Mouse (Mus musculus) R1 (cell line): ENCODE results near the gene Tpbgl.
A peak's percentile ranks its signal among the peaks of the same experiment; 100 is the strongest.

Experiments
- DNase-seq: peaks from one replicate; pipeline ENCODE4 v3.0.0-alpha.2; 2018; ENCODE audit warnings: low read depth, low spot score

The Tpbgl gene

DNA sequence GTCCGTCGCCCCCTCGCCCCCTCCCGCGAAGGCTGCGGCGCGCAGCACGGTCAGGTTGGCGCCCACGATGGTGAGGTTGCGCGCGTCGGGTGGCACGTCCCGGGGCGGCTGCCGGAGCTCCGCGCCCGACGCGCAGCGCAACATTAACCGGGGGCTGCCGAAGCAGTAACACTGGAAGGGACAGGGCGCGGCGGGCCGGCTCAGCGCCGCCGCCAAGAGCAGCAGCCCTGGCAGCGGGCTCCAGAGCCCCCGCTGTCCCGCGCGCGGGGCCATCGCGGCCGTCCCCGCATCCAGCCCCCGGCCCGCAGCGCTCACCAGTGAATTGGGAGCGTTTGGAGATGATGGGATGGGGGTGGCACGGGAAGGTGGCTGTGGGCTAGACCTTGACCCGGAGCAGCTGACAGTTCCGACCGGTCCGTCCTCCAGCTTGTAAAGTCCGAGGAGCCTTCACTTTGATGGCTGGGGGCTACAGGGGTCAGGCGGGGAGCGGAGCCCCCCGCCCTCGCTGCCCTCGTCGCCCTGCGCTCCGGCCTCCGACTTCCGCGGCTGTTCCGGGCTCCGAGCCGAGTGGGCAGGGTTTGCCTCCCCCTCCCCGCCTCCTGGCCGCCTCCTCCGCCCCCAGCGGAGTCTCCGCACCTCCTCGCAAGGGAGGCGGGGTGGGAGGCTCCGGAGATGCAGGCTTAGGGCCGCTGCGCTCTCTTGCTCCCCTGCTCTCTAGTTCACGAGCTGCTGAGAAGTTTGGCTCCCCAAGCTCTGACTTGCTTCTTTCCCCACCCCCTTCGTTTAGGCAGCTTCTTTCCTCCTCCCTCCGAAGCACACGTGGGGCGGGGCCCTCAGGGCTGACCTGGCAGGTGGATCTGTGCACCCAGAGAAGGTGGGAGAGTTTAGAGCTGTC lies at the start of gene Tpbgl:
Tpbgl (minus strand) TSS at position 728 of the 895 bp plus-strand sequence.
- DNase-seq = peak; percentile 78

DNA sequence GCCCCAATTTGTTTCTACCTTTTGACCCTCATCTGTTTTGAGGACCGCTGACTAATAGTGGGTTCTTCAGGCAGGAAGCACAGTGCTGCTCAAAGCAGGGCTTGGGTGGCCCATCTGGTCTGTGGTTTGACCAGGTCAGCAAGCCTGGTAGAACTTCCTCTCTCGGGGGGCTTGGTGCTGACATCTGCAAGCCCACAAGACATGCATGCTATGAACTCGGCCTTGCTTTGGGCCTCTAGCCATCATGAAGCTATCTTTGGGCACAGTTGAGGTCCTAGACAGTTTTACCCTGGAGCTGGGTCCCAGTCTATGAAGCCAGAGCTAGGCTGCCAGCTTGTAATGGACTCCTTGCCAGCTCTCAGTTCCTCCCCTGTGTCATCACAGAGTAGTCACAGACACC lies 48.0 kb upstream of the Tpbgl start:
- no peak for DNase-seq

DNA sequence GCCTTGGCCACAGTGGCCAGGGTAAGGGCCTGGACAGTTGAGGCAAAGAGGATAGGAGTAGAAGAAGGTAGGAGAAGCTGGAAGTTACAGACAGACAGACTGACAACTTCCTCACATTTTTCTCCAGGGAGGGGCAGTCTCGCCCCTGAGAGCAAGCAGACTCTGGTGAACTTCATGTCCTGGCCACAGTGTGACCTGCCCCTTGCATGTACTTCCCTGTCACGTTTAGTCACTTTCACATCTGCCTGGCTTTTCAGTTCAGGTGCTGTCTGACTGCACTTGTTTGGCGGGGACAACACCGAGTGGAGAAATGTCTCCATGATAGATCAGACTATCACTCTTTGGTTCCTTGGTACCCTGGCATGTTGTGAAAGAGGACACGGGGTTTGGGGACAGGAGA lies 47.3 kb upstream of the Tpbgl start:
- no peak for DNase-seq

DNA sequence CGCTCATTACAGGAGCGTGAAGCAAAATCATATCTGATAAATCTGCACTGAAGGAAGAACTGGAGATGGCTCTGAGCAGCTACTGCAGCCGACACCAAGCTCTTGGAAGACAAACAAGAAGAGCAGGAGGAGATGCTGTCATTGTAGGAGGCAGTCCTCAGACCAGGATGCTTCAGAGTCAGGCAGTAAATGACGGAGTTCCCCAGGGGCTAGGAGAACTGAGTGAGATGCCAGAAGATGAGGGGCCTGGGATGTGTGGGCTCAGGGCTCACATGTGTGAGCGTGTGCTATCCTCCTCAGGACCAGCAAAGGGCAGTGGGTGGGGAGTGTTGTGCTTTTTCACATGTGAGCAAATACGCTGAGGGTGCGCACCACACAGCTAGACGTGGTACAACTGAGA lies 46.3 kb upstream of the Tpbgl start:
- DNase-seq = no peak

DNA sequence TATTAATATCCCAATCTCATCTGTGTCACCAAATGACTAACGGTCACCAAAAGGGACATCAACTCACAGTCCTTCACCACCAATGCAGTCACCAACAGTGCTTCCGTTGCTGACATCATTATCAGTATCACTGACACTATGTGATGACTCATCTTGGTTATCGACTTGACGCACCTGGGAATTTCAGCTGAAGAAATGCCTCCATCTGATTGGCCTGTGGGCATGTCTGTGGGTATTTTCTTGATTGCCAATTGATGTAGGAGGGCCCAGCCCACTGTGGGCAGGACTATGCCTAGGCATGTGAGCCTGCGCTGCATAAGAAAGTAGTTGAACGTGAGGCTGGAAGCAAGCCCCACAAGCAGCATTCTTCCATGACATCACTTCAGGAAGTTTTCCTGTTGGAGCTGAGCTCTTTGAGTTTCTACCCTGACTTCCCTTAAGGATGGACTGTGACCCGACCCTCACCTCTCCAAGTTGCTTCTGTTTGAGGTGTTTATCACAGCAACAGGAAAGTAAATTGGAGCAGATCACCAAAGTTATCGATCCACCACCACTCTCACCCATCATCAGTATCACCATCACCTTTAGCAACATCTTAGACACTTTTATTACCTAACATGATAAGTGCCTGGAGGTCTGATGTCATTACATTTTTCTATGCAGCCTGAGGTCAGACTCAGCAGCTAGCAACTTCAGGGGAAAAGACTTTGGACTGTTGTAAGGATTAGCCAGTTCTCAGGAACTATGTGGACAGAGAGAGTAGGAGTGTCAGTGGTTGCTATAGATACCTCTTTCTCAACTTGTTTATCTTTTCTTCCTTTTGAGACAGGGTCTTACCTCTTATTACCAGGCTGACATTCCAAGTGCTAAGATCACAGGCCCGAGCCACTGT lies 44.9 kb upstream of the Tpbgl start:
- no peak for DNase-seq

DNA sequence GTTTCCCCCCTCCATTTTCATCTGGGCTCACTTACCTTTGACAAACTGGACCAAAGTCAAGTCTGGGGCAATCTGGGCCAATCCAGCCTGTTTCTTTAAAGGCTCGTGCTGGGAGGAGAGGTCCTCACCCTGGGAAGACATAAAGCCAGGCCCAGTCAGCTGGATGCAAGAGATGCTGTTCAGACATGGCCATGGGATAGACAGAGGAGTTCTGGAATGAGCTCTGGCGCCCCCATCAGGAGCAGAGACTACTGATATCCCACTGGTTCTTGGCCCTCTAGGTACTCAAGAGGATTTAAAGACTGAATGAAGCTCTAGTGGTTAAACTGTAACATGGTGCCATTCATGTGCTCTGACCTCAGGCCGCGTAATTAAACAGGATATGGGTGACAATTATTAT lies 44.0 kb upstream of the Tpbgl start:
- no peak for DNase-seq

DNA sequence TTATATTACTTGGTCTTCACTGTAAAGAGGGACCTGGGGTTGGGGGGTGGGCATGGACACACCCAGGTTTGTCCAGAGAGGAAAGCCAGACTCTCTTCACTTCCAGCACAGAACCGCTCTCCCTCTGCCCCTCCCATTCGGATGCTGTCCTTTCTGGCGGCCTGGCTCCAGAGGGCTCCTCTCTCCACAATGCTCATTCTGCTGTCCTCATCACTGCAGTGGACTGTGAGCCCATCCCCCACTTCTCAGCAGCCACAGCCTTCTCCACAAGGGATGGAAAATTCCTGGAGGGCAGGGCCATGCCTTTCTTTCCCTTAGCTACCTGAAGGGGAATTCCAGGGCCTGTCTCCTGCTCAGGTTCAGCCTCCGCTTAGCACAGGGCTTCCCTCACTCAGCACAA lies 41.9 kb upstream of the Tpbgl start:
- DNase-seq = no peak

DNA sequence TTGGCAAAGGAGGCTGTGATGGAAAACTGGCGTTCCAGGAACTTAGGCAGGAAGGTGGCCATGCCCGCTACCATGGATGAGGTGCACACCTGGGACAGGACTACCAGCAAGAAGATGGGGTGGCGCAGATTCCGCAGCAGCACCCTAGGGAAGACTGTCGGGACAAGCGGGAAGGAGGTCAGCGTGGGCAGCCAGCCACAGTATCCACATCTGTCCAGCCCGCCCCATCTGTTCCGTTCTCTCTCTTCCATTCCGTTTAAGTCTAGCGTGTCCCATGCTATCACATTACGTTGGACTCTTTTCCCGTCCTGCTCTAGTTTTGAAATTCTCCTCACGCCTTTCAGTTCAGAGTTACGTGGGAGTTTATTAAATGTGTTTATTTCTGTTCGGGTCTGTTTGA lies 40.2 kb upstream of the Tpbgl start:
- no peak for DNase-seq

DNA sequence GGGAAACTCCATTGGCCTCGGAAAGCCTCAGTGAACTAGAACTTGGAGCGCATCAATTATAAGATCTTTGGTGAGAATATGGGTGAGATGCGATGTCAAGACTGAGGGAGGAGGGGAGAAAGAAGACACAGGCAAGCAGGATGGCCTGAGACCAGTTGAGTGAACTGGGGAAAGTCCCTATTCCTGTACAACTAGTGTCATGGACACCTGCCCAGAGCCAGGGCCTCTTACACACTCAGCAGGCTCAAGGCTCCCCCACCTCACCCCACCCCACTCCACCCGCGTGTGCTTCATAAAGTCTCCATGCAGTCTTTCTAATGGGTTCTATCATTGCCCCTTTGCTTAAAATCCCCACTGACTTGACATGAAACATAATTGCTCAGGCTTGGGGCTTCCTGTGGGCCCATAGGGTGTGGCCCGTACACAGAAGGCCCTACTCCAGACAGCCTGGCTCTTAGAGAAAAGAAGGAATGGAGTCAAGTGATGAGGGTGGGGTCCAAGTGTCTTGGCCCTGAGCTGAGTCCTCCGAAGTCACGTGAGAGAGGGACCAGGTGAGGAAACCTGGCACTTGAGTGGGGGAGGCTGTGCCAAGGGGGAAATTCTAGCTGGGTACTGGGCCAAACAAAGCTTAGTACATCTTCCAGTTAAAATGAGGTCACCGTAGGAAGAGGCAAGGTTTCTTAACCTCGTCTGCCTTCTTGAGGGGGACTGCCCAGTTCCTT lies 39.0 kb upstream of the Tpbgl start:
- DNase-seq = no peak

DNA sequence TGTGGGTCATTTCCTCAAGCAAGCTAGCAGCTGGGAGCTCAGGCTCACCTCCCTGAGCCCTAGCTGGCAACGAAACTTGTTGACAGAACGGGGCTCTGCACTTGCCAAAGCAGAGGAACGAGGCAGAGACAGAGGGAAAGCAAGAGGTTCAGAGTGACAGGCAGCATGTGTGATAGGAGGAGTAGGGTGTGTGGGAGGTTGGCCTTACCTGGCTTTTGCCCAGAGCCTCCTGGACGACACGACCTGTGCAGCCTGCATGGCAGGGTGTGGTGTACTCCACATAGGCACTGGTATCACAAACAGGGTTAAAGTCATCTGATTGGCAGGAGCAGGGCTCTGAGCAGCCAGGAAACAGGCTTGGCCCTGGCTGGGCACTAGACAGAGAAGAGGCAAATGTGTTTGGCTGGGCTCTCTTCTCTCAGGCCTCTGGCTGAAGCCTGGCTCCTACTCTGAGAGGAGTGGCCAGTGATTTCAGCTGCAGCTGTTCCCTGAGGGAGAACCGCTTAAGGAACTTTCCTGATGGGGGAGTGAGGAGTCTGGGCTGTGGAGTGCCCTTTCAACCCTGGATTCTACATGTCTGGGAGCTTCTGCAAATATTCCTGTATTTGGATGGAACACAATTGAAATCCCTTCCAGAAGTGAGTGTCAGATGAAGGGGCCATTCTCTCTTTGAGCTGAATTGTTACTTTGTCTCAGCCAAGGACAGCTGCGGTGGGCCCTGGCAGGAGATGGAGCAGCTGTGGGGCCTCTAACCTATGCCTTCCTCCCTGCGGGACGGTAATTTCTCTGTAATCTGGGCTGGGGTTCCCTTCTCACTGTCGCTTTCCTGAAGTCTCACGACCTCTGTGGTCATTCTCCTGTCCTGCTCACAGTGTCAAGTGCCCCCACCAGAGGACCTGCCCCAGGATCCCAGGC lies 37.9 kb upstream of the Tpbgl start:
- no peak for DNase-seq

DNA sequence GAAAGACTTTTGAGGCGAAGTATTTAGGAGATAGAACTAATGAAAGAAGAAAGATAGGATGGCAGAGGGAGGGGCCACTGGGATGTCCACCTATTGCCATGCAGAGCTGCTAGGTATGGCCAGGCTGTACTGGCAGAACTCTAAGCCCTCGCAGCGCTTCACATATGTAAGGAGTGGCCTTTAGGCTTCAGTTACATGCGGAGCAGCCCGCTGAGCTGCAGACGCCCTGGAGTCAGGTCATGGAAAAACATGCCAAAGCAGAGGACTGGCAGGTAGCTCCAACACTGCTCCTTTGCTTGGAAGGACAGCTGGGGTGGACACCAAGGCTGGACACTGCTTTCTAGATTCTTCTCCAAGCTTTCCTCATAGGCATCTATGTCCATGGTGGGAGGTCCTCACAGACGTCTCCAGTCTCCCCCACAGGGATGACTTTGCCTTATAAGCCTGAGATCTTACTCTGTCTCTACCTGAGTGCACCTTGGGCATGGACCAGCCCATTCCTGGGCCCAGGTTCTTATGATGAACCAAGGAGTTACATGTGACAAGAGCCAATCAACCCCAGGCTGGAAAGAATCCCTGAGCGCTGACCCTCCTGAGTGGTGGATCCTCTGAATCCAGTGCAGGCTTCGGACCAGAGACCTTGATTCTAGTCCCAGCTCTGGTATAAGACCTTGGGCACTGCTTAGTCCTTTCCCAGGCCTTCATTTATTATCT lies 36.8 kb upstream of the Tpbgl start:
- DNase-seq = no peak

DNA sequence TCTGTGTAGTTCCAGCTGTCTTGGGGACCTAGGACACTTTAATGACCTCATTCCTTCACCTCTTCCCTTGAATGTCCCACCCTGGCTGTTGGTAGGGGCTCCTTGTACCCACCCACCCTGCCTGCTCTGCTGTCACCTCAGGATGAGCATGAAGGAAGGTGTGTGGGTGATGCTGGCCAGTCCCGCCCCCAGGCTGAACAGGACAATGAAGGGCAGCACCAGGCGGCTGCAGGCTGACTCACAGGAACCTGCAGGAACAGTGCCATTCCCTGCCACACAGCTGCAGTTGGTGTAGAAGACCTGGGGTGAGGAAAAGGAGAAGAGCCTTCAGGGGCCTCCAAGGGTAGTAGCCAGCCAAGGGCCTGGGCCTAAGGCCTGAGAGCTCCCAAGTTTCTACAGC lies 35.4 kb upstream of the Tpbgl start:
- no peak for DNase-seq

DNA sequence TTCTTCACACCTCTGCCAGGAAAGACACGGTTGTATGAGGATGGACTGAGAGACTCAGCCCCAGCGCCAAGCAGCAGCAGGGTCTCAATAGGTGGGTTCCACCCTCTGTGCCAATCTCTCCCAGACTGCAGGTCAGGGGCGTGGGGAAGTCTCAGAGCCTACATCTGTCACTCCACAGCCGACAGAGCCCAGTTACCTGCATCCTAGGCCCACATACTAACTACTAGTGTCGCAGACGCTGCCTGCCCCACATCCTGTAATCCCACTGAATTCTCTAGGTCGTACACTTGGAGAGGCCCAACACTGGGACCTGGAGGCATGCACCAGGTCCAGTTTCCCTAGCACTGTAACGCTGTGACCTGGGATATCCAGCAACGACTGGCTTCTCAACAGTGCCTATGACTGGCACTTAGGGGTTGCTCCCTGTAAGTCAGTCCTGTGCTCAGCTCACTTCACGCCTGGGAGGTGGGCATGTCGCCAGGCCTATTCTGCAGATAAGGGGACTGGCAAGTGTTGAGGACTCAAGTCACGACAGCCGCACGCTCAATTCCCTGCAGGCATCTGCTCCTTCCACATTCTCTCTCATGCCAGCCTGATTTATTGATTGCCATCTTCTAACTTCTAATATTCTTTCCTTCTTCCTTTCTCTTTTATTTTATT lies 34.8 kb upstream of the Tpbgl start:
- DNase-seq = no peak

DNA sequence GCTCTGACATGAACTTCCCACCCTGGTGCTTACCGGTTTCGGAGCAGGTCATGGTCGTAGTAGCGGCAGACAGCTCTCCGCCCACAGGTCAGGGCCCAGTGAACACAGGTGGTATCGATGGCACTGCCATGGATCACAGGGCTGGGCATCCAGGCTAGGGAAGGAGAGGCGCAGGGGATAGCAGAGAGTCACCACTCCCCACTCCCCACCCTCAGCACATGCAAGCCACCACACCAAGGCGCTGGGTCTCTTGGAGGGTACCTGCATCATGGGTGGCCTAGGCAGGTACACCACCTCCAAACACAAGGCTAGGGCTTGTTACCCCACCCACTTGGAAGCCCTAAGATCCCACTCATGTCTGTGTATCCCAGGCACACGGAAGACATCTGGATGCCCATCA lies 34.2 kb upstream of the Tpbgl start:
- no peak for DNase-seq

DNA sequence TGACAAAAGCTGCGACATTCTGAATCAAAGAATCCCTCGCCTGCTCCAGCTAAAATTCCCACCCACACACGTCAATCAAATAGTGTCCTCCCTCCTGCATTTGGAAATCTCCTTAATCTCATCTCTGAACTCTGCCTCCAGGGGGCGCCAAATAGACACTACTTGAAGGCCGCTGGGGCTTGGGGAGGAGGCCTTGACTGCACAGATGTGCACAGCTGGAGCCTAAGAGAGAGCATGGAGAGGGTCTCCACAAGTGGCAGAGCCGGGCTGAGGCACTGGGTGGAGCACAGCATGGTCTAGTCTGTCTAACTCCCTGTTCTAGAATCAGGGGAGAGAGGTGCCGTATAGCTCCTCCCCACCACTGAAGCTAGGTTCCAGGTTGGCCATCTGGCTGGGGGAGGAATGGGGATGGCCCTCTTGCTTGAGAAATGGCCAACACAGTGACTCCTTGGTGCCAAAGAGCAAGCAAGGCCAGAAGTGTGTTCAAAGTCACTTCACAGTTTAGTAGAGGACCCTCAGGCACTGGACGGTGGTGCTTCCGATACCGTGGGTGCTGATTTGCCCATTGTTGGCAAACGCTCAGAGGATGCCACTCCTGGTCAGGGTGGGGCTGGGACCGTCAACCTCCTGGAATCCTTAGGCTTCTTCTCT lies 32.6 kb upstream of the Tpbgl start:
- peak; percentile 81 for DNase-seq

DNA sequence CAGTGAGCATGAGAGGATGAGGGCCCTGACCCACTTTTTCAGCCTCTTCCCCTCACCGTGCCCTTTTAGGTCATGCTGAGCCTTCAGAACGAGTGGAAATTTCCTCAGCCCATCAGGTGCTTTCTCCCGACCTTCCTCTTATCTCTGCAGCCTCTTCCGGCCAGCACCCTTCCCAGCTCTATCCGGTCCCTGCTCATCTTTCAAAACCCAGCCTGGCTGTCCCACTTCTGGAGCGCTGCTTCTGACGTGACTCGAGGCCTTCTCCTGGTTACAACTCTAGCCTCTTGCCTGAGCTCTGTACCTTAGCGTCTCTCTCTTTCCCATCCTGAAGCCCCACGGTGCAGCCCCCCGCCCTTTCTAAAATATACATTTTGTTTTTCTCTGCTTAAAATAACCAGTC lies 27.3 kb upstream of the Tpbgl start:
- no peak for DNase-seq

DNA sequence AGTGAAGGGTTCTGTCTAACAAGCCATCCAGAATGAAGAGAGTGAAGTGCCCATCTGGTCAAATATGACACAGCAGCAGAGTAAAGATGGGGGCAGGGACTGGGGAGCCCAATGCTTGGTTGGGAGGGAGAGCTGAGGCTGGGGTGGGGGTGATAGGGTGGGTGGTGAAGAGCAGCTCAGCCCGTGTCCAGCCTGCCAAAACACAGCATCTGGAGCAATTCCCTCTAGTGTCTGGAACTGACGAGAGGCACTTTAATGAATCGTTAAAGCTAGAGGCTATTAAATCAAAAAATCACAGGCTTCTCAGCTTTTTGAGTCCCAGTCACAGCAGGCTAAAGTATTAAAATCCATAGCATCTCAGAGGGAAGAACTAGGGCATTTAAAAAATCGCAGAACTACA lies 22.7 kb upstream of the Tpbgl start:
- DNase-seq = no peak

DNA sequence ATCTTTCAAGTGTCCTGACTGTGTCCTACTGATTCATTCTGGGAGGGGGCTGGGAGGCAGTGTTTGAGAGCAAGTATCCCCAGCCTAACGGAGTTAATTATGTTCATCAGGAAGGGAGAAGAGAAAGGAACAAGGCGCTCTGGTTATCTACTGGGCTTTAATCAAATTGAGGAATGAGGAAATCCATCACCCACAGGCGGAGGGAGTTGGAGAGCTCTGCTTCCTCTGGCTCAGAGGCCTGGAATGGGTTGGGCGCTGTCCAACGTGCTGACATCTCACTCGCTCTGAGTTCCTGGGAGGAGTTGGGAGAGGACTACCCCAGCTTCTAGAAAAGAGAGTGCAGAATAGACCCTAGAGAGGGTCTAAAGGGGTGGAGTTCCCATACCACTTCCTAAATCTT lies 21.7 kb upstream of the Tpbgl start:
- peak; percentile 48 for DNase-seq

DNA sequence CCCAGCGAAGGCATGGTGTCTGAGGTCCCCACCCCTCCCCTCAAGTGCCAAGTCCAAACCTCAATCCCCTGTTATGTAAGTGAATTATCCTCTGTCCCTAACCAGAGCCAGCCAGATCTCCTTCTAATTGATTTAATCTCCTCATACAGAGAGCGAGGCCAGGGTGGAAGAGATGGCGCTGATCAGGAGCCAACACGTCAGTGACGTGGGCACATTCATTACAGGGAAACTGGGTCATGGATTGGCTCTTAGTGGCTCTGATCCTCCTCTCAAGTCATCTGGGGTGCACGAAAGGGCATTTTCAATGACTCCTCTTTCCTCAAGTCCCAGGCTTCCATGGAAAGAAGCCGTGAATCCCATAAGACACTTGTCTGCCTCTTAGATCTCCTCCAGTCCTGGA lies 17.8 kb upstream of the Tpbgl start:
- DNase-seq = no peak
